In genomic region chr17:10279532-10279931, GRCm38 (mm10) we compare ENCODE assay signal across 14 mouse cellular contexts.
"Had no signal": no experiment of that assay in that cellular context is flagged by ENCODE, and none has a peak within 500 bp of the region (broad histone marks: within the 10 kb centered on the region; RNA-seq: fewer than 3 reads in every experiment).

No protein-coding gene starts in this region.

- H3K4me1 ChIP-seq: limb, embryonic 15.5 days had no signal

- H3K4me3 ChIP-seq: limb, embryonic 15.5 days; liver, embryonic 12.5 days; lung, embryonic 15.5 days; midbrain, embryonic 13.5 days; neural tube, embryonic 13.5 days had no signal

- H3K27ac ChIP-seq: kidney, postnatal 0 days; limb, embryonic 15.5 days; liver, embryonic 12.5 days; lung, embryonic 15.5 days; midbrain, embryonic 13.5 days; neural tube, embryonic 13.5 days had no signal

- H3K9me3 ChIP-seq: limb, embryonic 15.5 days; liver, embryonic 12.5 days; lung, embryonic 15.5 days; midbrain, embryonic 13.5 days; neural tube, embryonic 13.5 days had no signal

- ATAC-seq: intestine, postnatal 0 days; liver, embryonic 12.5 days; midbrain, embryonic 13.5 days had no signal

- DNase-seq: kidney, adult 8-10 months; kidney, postnatal 36 days; lung, postnatal 14 days; retina, postnatal 1 day; right cerebral cortex, postnatal 4 days; spleen, adult 18-20 months; thymus, postnatal 4 days had no signal

- H3K27me3 ChIP-seq: limb, embryonic 15.5 days; liver, embryonic 12.5 days; lung, embryonic 15.5 days; midbrain, embryonic 13.5 days; neural tube, embryonic 13.5 days had no signal

- H3K9ac ChIP-seq: limb, embryonic 15.5 days; liver, embryonic 12.5 days; lung, embryonic 15.5 days; midbrain, embryonic 13.5 days; neural tube, embryonic 13.5 days had no signal

- H3K4me2 ChIP-seq: limb, embryonic 15.5 days; liver, embryonic 12.5 days; lung, embryonic 15.5 days; midbrain, embryonic 13.5 days; neural tube, embryonic 13.5 days had no signal
